Mouse (Mus musculus) kidney, postnatal 0 days (tissue): ENCODE data around the gene Rnd3. TPM values are rescaled to one million over a fixed set of nuclear protein-coding genes. Genes with fewer than 3 reads are reported as not detected.

Experiments
- ATAC-seq: fragments of 200-750 bp; cut with Nextera tagmentation; replicated peaks from 2 replicates; pipeline ENCODE4 v1.8.0; 2017; ENCODE audit warnings: low read depth, moderate number of reproducible peaks, moderate TSS enrichment, moderate library complexity; ENCODE audit not compliant: low FRiP score
- DNase-seq: peaks from one replicate; pipeline ENCODE4 v3.0.0-alpha.2; 2016; ENCODE audit warnings: low spot score
- H3K27ac ChIP-seq: fragments of 300-500 bp; sonication (generic); 2 replicates; pipeline ENCODE4 v1.5.1; 2014; ENCODE audit warnings: mild to moderate bottlenecking
- H3K27me3 ChIP-seq: fragments of 300-500 bp; sonication (generic); 2 replicates; pipeline ENCODE4 v1.6.1; 2014; ENCODE audit warnings: low read length, mixed read lengths; ENCODE audit not compliant: insufficient read depth
- H3K36me3 ChIP-seq: fragments of 300-500 bp; sonication (generic); 2 replicates; pipeline ENCODE4 v1.6.1; 2014; ENCODE audit warnings: low read length, mixed read lengths; ENCODE audit not compliant: insufficient read depth
- H3K4me1 ChIP-seq: fragments of 300-500 bp; sonication (generic); replicated peaks from 2 replicates; pipeline ENCODE4 v1.6.1; 2014; ENCODE audit warnings: antibody characterized with exemption, low read length, mixed read lengths; ENCODE audit not compliant: insufficient read depth
- H3K4me2 ChIP-seq: fragments of 300-500 bp; sonication (generic); 2 replicates; pipeline ENCODE4 v1.6.1; 2014; ENCODE audit warnings: mild to moderate bottlenecking, low read length, moderate library complexity, mixed read lengths
- H3K4me3 ChIP-seq: fragments of 300-500 bp; sonication (generic); replicated peaks from 2 replicates; pipeline ENCODE4 v1.5.1; 2014; ENCODE audit warnings: low read depth, low read length
- H3K9ac ChIP-seq: fragments of 300-500 bp; sonication (generic); 2 replicates; pipeline ENCODE4 v1.6.1; 2014; ENCODE audit warnings: low read depth, low read length
- H3K9me3 ChIP-seq: fragments of 300-500 bp; sonication (generic); replicated peaks from 2 replicates; pipeline ENCODE4 v1.6.1; 2016; ENCODE audit warnings: low read length, inconsistent platforms, mixed read lengths
- CTCF ChIP-seq: IDR thresholded peaks from 2 replicates; pipeline ENCODE4 v1.5.1; 2016; ENCODE audit warnings: antibody characterized with exemption, low read depth, mild to moderate bottlenecking, moderate library complexity
- WGBS: fragments of 180-500 bp; shearing (Covaris S2); extraction: QIAGEN DNeasy Blood & Tissue Kit; methylation state at CpG from one replicate; pipeline ENCODE4 v1.1.7; 2014; 5-methylcytosine and 5-hydroxymethylcytosine counted together
- polyA plus RNA-seq: library from polyadenylated mRNA; unstranded; fragments of >200 nt; fragmentation: Nextera tagmentation; extraction: Ambion mirVana; gene quantifications from 2 replicates; pipeline ENCODE4 v1.2.1, GENCODE M21; 2015

The Rnd3 gene
- polyA plus RNA-seq, 1 experiment from 2014 or later = 30.4 TPM

DNA sequence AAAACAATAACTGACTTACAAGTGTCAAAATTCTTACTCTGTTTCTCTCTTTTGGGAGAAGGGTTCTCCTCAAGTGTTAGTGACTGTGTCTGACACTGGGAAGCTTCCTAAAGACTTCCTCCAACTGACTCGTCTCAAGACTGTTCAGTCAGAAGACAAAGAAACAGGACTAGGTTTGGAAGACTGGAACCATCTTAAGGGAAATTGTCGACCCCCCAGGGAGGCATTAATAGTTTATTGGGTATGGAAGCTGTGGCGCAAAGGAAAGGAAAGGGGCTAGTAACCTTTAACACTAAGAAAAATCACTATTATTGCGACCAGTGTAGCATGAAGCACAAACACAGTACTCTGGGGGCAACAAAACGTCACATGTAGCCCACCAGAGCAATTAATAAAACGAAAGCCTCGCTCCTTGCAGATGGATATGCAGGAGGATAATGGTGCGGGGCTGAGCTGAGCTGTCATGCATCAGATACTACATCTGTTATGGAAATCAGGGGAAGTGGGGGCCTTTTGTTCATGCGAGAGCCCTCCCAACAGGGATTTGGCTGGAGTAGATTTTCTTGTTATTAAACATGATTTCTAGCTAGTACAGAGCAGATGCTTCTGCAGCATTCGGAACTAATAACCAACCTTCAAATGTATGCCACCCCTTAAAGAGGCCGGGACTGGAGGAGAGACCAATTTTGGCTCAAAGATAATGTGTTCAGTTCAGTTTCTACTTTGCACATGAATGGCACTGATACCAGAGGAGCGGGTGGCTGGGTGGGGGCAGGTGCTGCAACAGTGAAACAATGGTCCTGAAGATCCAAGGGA, 61.4 kb downstream of the Rnd3 start:
- no peak overlapping the region for H3K4me2 ChIP-seq
- H3K27ac ChIP-seq = no peak overlapping the region
- no peak overlapping the region for H3K4me3 ChIP-seq
- ATAC-seq (no peak), DNase-seq (no peak)
- 56% methylated on average over 12 of the region's 12 CpGs for WGBS
- H3K9me3 ChIP-seq = no peaks in the 10 kb centered on the region
- no peak for TF ChIP-seq CTCF
- H3K4me1 ChIP-seq = no peaks in the 10 kb centered on the region
- no peaks in the 10 kb centered on the region for H3K27me3 ChIP-seq
- H3K36me3 ChIP-seq = no peaks in the 10 kb centered on the region
- no peak overlapping the region for H3K9ac ChIP-seq

DNA sequence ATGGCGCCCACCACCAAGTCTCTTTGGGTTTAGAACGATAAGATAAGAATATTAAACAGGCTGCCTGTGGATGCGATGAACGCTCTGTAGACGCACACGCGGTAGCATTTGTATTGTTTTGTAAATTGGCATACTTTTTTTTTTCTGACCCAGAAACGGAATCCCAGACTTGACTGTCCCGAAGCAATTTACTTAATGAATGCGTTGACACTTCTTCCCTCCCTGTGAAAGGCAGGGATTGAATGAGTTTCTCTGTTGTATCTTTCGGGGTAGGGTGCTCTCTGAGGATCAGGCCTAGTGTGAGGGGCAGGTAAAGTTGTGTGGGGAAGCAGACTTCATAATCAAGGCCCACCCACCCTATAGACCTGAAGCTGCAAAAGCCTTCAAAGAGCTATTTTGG, 63.8 kb downstream of the Rnd3 start:
- H3K4me2 ChIP-seq = no peak overlapping the region
- no peak overlapping the region for H3K9ac ChIP-seq
- ATAC-seq (no peak), DNase-seq (no peak)
- H3K27ac ChIP-seq = no peak overlapping the region
- no peaks in the 10 kb centered on the region for H3K27me3 ChIP-seq
- TF ChIP-seq CTCF = no peak
- H3K36me3 ChIP-seq = no peaks in the 10 kb centered on the region
- H3K4me1 ChIP-seq = no peaks in the 10 kb centered on the region
- WGBS = 95% methylated on average over 11 of the region's 11 CpGs
- no peaks in the 10 kb centered on the region for H3K9me3 ChIP-seq
- H3K4me3 ChIP-seq = no peak overlapping the region

DNA sequence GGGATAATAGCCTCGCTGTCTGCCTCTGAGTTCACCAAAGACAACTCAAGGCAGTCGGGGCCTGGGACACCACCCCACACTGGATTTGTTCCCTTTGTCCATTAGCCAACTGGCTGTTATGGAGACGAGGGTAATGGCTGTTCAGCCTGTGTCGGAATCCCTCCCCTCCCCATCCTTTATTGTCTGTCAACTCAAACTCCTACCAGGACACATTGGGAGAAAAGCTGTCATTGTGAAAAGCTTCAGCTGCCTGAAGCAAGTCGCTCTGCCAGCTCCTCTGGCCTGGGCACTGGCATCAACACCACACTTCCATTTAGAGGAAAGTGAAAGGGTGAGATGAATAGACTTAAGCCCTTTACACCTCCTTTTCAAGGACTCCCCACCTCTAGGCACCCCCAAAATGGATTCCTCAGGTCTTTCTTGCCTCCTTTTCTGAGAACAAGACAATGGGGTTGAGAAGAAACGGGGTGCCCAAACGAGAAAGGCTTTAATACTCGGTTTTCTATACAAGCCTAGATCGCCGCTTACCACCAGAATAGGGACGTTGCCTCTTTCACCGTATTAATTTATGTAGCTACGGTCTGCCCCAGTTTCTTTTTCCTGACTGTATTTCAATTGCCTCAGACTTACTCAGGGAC, 66.1 kb downstream of the Rnd3 start:
- DNase-seq (no peak), ATAC-seq (no peak)
- TF ChIP-seq CTCF = no peak
- H3K4me3 ChIP-seq = no peak overlapping the region
- no peaks in the 10 kb centered on the region for H3K9me3 ChIP-seq
- WGBS = 77% methylated on average over 13 of the region's 13 CpGs
- no peaks in the 10 kb centered on the region for H3K36me3 ChIP-seq
- H3K27ac ChIP-seq = no peak overlapping the region
- no peaks in the 10 kb centered on the region for H3K27me3 ChIP-seq
- H3K4me2 ChIP-seq = no peak overlapping the region
- no peaks in the 10 kb centered on the region for H3K4me1 ChIP-seq
- H3K9ac ChIP-seq = no peak overlapping the region
